In the genomic region with DNA sequence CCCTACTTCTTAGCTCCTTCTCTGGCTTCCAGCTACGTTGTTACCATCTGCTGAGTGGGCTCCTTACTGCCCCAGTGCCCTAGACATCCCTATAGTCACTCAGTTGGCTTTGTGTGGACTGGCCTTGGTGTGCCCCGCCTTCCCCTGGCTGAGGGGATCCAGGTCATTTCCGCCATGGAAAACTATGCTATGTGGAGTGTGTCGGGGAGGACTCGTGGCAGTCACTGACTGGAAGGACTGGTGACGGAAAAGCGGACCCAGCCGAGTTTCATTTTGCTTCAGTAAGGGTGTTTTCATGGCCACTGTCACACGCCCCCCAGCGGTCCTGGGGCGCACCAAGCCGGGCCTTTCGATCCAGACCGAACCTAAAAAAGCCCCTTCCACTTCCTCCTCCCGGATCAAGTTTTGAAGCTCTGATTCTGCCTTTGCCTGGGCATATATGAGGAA, we compare ENCODE assay signal across 8 mouse cellular contexts. TPM values are rescaled to one million over a fixed set of nuclear protein-coding genes. Genes with fewer than 3 reads are reported as not detected.
DNase-seq lines count a peak whose midpoint lies in the region; ATAC-seq and TF ChIP-seq lines count a peak whose summit lies in the region.

No protein-coding gene starts in this region.

- peak overlapping the region; percentile 93 for H3K4me2 ChIP-seq in CH12.LX (ENCODE audit: insufficient read depth, low read depth, poor library complexity, severe bottlenecking)
- peak overlapping the region; percentile 93 for H3K4me2 ChIP-seq in heart, embryonic 16.5 days (ENCODE audit: low read depth, low read length)
- peak overlapping the region; percentile 83 for H3K4me2 ChIP-seq in kidney, postnatal 0 days (ENCODE audit: low read length)
- peak overlapping the region; percentile 63 for H3K4me2 ChIP-seq in neural tube, embryonic 11.5 days (ENCODE audit: low read depth)

- in situ Hi-C loops in CH12.LX (cut with MboI; ENCODE audit: low pct_ligation_motif_present, low pct_unique_long_range_greater_than_20kb, low sequenced_read_pairs), result no loop called here

- TF ChIP-seq EP300 in CH12.LX (IDR thresholded peaks at IDR 0.05; ENCODE audit: low read length), result peak; percentile 27; the same call in 1 of the 2 replicates

- H3K9ac ChIP-seq in CH12.LX (ENCODE audit: insufficient read depth, low read depth), result peak overlapping the region; percentile 86
- peak overlapping the region; percentile 79 for H3K9ac ChIP-seq in heart, embryonic 16.5 days (ENCODE audit: low read length)
- peak overlapping the region; percentile 83 for H3K9ac ChIP-seq in kidney, postnatal 0 days (ENCODE audit: low read depth, low read length)
- peak overlapping the region; percentile 58 for H3K9ac ChIP-seq in neural tube, embryonic 11.5 days (ENCODE audit: low read length)

- peaks cover 41% of the 10 kb centered on the region for H3K79me2 ChIP-seq in CH12.LX (replicated peaks; ENCODE audit: control insufficient read depth, extremely low read depth, insufficient read depth, poor library complexity, severe bottlenecking)

- peaks cover 0 to 10% of the 10 kb centered on the region in 2 experiments for H3K36me3 ChIP-seq in CH12.LX (replicated peaks in 1 of 2; ENCODE audit: control insufficient read depth in 1 of 2, insufficient read depth in 1 of 2, low read length in 1 of 2)
- no peaks in the 10 kb centered on the region for H3K36me3 ChIP-seq in heart, embryonic 16.5 days (ENCODE audit: control insufficient read depth, insufficient read depth)
- H3K36me3 ChIP-seq in kidney, postnatal 0 days (ENCODE audit: insufficient read depth, low read length), result no peaks in the 10 kb centered on the region
- H3K36me3 ChIP-seq in neural tube, embryonic 11.5 days (ENCODE audit: control insufficient read depth, insufficient read depth, low read length), result no peaks in the 10 kb centered on the region

- H3K27ac ChIP-seq in CH12.LX (ENCODE audit: insufficient read depth, low read depth), result peak overlapping the region; percentile 92
- peak overlapping the region; percentile 83 for H3K27ac ChIP-seq in heart, embryonic 16.5 days (ENCODE audit: low read length)
- peak overlapping the region; percentile 74 for H3K27ac ChIP-seq in kidney, postnatal 0 days
- peak overlapping the region; percentile 5; the same call in 1 of the 2 replicates for H3K27ac ChIP-seq in neural tube, embryonic 11.5 days (ENCODE audit: low read depth, low read length)

- dilution Hi-C loops in CH12.LX (cut with MboI; ENCODE audit: extremely low pct_ligation_motif_present, extremely low pct_unique_long_range_greater_than_20kb, low sequenced_read_pairs), result no loop called here

- TF ChIP-seq POLR2A in CH12.LX (IDR thresholded peaks at IDR 0.05; ENCODE audit: low read depth, low read length), result peak; percentile 58

- DNase-seq in CH12.LX (ENCODE audit: extremely low read depth), result peak; percentile 93
- DNase-seq in brain, adult 2 months (ENCODE audit: low read depth, low spot score), result peak; percentile 88
- DNase-seq in kidney, postnatal 0 days (ENCODE audit: low spot score), result peak; percentile 84
- peak; percentile 74 to 80 for DNase-seq in lung, adult 18-20 months
- peak; percentile 67 for DNase-seq in neural tube, embryonic 11.5 days (ENCODE audit: low spot score)
- DNase-seq in testis, postnatal 14 days (ENCODE audit: low spot score), result peak; percentile 36

- H3K4me1 ChIP-seq in CH12.LX (ENCODE audit: control insufficient read depth in 1 of 2, insufficient read depth in 2 of 2), result peaks cover 14 to 44% of the 10 kb centered on the region in 2 experiments
- H3K4me1 ChIP-seq in heart, embryonic 16.5 days (ENCODE audit: control insufficient read depth, insufficient read depth, low read length), result peaks cover 55% of the 10 kb centered on the region
- H3K4me1 ChIP-seq in kidney, postnatal 0 days (replicated peaks; ENCODE audit: insufficient read depth, low read length), result peaks cover 40% of the 10 kb centered on the region
- peaks cover 40% of the 10 kb centered on the region for H3K4me1 ChIP-seq in neural tube, embryonic 11.5 days (ENCODE audit: control insufficient read depth, insufficient read depth, low read length)

- 0 out of 2 replicates have a peak, but pooled peaks have one; percentile 33 for ATAC-seq in erythroid progenitor cell, adult 5-6 weeks (replicated peaks; ENCODE audit: low FRiP score, poor library complexity, severe bottlenecking)
- ATAC-seq in heart, embryonic 16.5 days (replicated peaks; ENCODE audit: extremely low read depth, insufficient read depth, low FRiP score), result peak; percentile 73
- ATAC-seq in kidney, postnatal 0 days (replicated peaks; ENCODE audit: low FRiP score, low read depth), result peak; percentile 77
- peak; percentile 59 for ATAC-seq in neural tube, embryonic 11.5 days (ENCODE audit: insufficient read depth, low FRiP score, low TSS enrichment)

- WGBS in heart, embryonic 16.5 days, result 6% methylated on average over 15 of the region's 15 CpGs
- WGBS in kidney, postnatal 0 days, result 3% methylated on average over 15 of the region's 15 CpGs
- 4% methylated on average over 15 of the region's 15 CpGs for WGBS in neural tube, embryonic 11.5 days

- no peaks in the 10 kb centered on the region for H3K27me3 ChIP-seq in CH12.LX (replicated peaks)
- no peaks in the 10 kb centered on the region for H3K27me3 ChIP-seq in heart, embryonic 16.5 days (ENCODE audit: control insufficient read depth, insufficient read depth, low read length)
- no peaks in the 10 kb centered on the region for H3K27me3 ChIP-seq in kidney, postnatal 0 days (ENCODE audit: insufficient read depth, low read length)
- no peaks in the 10 kb centered on the region for H3K27me3 ChIP-seq in neural tube, embryonic 11.5 days (ENCODE audit: control insufficient read depth, insufficient read depth, low read length)

- H3K4me3 ChIP-seq in CH12.LX (replicated peaks in 1 of 3; ENCODE audit: low read depth in 2 of 3, low read length in 2 of 3, poor library complexity in 1 of 3), result peak overlapping the region; percentile 83 to 96 (median 86)
- H3K4me3 ChIP-seq in heart, embryonic 16.5 days (ENCODE audit: low read length), result peak overlapping the region; percentile 74
- H3K4me3 ChIP-seq in kidney, postnatal 0 days (replicated peaks; ENCODE audit: low read depth, low read length), result peak overlapping the region; percentile 83
- peak overlapping the region; percentile 50 for H3K4me3 ChIP-seq in neural tube, embryonic 11.5 days (ENCODE audit: low read depth, low read length)

- peak; percentile 52 for TF ChIP-seq RAD21 in CH12.LX (IDR thresholded peaks at IDR 0.05; ENCODE audit: low read depth, low read length)

- H3K9me3 ChIP-seq in CH12.LX (replicated peaks; ENCODE audit: low read length), result peaks cover 3% of the 10 kb centered on the region
- H3K9me3 ChIP-seq in heart, embryonic 16.5 days (replicated peaks; ENCODE audit: control insufficient read depth, low read length), result no peaks in the 10 kb centered on the region
- no peaks in the 10 kb centered on the region for H3K9me3 ChIP-seq in kidney, postnatal 0 days (replicated peaks; ENCODE audit: low read length)
- no peaks in the 10 kb centered on the region for H3K9me3 ChIP-seq in neural tube, embryonic 11.5 days (ENCODE audit: control insufficient read depth, low read length)

- TF ChIP-seq CTCF in CH12.LX (conservative IDR thresholded peaks at IDR 0.05 in 1 of 2, IDR thresholded peaks at IDR 0.05 in 1 of 2; ENCODE audit: low read depth in 2 of 2, low read length in 2 of 2), result peak in 1 of 2 experiments; percentile 79; a peak in 2 of 4 replicates
- TF ChIP-seq CTCF in kidney, postnatal 0 days (IDR thresholded peaks at IDR 0.05; ENCODE audit: low read depth), result peak; percentile 62

TF ChIP-seq in CH12.LX, 34 proteins besides CTCF, POLR2A, EP300 and RAD21 (continues in another document):
- TF ChIP-seq HCFC1 (IDR thresholded peaks at IDR 0.05; ENCODE audit: low read depth, low read length) (peak; percentile 34), MAFK (IDR thresholded peaks at IDR 0.05; ENCODE audit: insufficient replicate concordance, low read length) (peak; percentile 60; the same call in 1 of the 2 replicates), JUN (IDR thresholded peaks at IDR 0.05; ENCODE audit: insufficient read depth, low read depth, low read length) (no peak), POLR2AphosphoS2 (IDR thresholded peaks at IDR 0.05; ENCODE audit: low read depth, low read length) (no peak), MAX (IDR thresholded peaks at IDR 0.05; ENCODE audit: low read length) (peak; percentile 74), NRF1 (IDR thresholded peaks at IDR 0.05; ENCODE audit: low read depth, low read length) (no peak), MEF2A (IDR thresholded peaks at IDR 0.05; ENCODE audit: borderline replicate concordance, low read depth, low read length) (peak; percentile 75), CHD2 (IDR thresholded peaks at IDR 0.05; ENCODE audit: low read length) (no peak), MXI1 (IDR thresholded peaks at IDR 0.05; ENCODE audit: low read depth, low read length) (peak; percentile 58; the same call in 1 of the 2 replicates), ELF1 (IDR thresholded peaks at IDR 0.05; ENCODE audit: low read depth, low read length) (peak; percentile 67), ZNF384 (IDR thresholded peaks at IDR 0.05; ENCODE audit: low read depth, low read length) (no peak), ZKSCAN1 (IDR thresholded peaks at IDR 0.05; ENCODE audit: borderline replicate concordance, low read depth, low read length) (no peak), GABPA (IDR thresholded peaks at IDR 0.05; ENCODE audit: insufficient replicate concordance, low read depth, low read length) (no peak)

RNA-seq across cellular contexts. Expression of a gene that starts 1.3 kb away (rescaled TPM):
- total RNA-seq in CH12.LX (2012; rRNA removed), result 83.3 and 107 TPM in 2 replicates
- total RNA-seq in CH12.LX (2014; rRNA removed), result 87.9 and 96.2 TPM in 2 replicates
- polyA plus RNA-seq in CH12.LX (2012; ENCODE audit: insufficient read length, low read depth), result 72.1 and 76.6 TPM in 2 replicates
- 3.4 and 9.4 TPM in 2 replicates for total RNA-seq in erythroid progenitor cell, adult 5-6 weeks (2015; ENCODE audit: low replicate concordance)
- total RNA-seq in erythroid progenitor cell, adult 5-6 weeks (2017; ENCODE audit: low replicate concordance), result 6.3 and 12.1 TPM in 2 replicates
- polyA plus RNA-seq in heart, embryonic 16.5 days (2015; fragmentation: Nextera tagmentation; extraction: Ambion mirVana), result 188 TPM in 2 replicates
- 256 TPM in 2 replicates for polyA plus RNA-seq in kidney, postnatal 0 days (2015; fragmentation: Nextera tagmentation; extraction: Ambion mirVana)
- polyA plus RNA-seq in neural tube, embryonic 11.5 days (2014; fragmentation: Nextera tagmentation; extraction: Ambion mirVana), result 70.6 and 72.3 TPM in 2 replicates

RNA-seq across cellular contexts. Expression of a gene that starts 32.9 kb away (rescaled TPM):
- total RNA-seq in CH12.LX (2012; rRNA removed) (0.08 and 0.17 TPM in 2 replicates), CH12.LX (2014; rRNA removed) (0.19 and 0.36 TPM in 2 replicates)
- polyA plus RNA-seq in CH12.LX (2012; ENCODE audit: insufficient read length, low read depth), result 0.31 and 0.71 TPM in 2 replicates
- not detected in 2 replicates for total RNA-seq in erythroid progenitor cell, adult 5-6 weeks (2015; ENCODE audit: low replicate concordance)
- not detected in 2 replicates for total RNA-seq in erythroid progenitor cell, adult 5-6 weeks (2017; ENCODE audit: low replicate concordance)
- polyA plus RNA-seq in heart, embryonic 16.5 days (2015; fragmentation: Nextera tagmentation; extraction: Ambion mirVana), result 0.09 and 0.21 TPM in 2 replicates
- 1.3 and 2.0 TPM in 2 replicates for polyA plus RNA-seq in kidney, postnatal 0 days (2015; fragmentation: Nextera tagmentation; extraction: Ambion mirVana)
- polyA plus RNA-seq in neural tube, embryonic 11.5 days (2014; fragmentation: Nextera tagmentation; extraction: Ambion mirVana), result 0.28 TPM in 1 of 2 replicates, not detected in the other

Comparison
In these comparisons a context has a peak if more than half of its experiments do, and no peak if none do; other contexts are left out.
1. Peak in every context shown above with its lines: DNase-seq, ATAC-seq, H3K4me3 ChIP-seq and H3K27ac ChIP-seq.
2. DNase-seq: peak in every context shown above with its lines; median percentile 93 in CH12.LX; 88 in brain, adult 2 months; 84 in kidney, postnatal 0 days; 77 in lung, adult 18-20 months; 67 in neural tube, embryonic 11.5 days; 36 in testis, postnatal 14 days.
3. H3K27ac ChIP-seq: peak in every context shown above with its lines; median percentile 92 in CH12.LX; 83 in heart, embryonic 16.5 days; 74 in kidney, postnatal 0 days; 5 in neural tube, embryonic 11.5 days.